10 mouse cellular contexts compared by ENCODE assay signal in the genomic region with DNA sequence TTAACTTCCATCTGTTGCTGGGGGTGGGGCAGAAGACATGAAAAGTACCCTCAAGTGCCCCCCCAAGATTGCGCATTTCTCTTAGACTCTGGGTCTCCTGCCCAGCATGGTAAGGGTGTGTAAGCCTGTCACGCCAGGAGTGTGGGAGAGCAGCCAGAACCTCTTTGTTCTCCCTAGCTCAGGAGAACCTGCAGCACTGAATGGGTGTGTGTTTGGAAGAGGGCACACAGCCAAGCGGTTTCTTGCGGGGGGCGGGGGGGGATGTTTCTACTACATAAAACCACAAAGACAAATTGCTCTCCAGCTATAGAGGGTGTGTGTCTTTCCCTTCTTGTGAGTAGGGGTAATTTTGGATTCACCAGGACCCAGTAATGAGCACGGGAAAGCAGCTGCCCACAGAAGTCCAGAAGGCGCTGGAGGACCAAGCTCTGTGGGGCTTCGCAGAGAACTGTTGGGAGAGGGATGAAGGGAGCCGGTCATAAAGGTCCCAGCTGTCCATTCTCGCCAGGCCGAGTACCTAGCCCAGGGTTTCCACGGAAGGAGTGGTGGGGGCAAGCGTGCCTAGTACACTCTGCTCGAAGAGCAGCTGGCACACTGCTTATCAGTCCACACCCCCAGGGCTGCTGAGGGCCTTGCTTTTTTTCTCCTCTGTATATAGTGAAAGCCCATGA. TPM values are rescaled to one million over a fixed set of nuclear protein-coding genes. Genes with fewer than 3 reads are reported as not detected.
DNase-seq lines count a peak whose midpoint lies in the region; ATAC-seq and TF ChIP-seq lines count a peak whose summit lies in the region.
"Had no signal": no experiment of that assay in that cellular context is flagged by ENCODE, and none has a peak within 500 bp of the region (broad histone marks: within the 10 kb centered on the region; RNA-seq: fewer than 3 reads in every experiment).

No protein-coding gene starts in this region.

- H3K4me3 ChIP-seq in thymus, adult 2 months (ENCODE audit: control insufficient read depth, insufficient read depth, low read length): no peak overlapping the region
- H3K4me3 ChIP-seq in hindbrain, postnatal 0 days (ENCODE audit: low read length): no peak overlapping the region
- H3K4me3 ChIP-seq: erythroblast, embryonic 14.5 days had no signal

- no peaks in the 10 kb centered on the region for H3K36me3 ChIP-seq in thymus, adult 2 months (ENCODE audit: control insufficient read depth, insufficient read depth, low read length)
- no peaks in the 10 kb centered on the region for H3K36me3 ChIP-seq in hindbrain, postnatal 0 days (ENCODE audit: insufficient read depth, low read length)

- DNase-seq in adrenal gland, postnatal 14 days: peak; percentile 41
- no peak for DNase-seq in adrenal gland, postnatal 4 days (ENCODE audit: low spot score in 2 of 2)
- no peak for DNase-seq in thymus, adult 2 months
- no peak for DNase-seq in thymus, adult 18-20 months
- DNase-seq in hindbrain, postnatal 0 days (ENCODE audit: low spot score): peak; percentile 79
- peak; percentile 87 for DNase-seq in lung, postnatal 36 days
- DNase-seq in embryo, embryonic 10.5 days (ENCODE audit: low spot score): no peak
- DNase-seq in B cell, adult 2 months: no peak

- peak overlapping the region; percentile 10; the same call in 1 of the 2 replicates for H3K27ac ChIP-seq in thymus, adult 2 months (ENCODE audit: control insufficient read depth, insufficient read depth, low read length)
- peak overlapping the region; percentile 57; the same call in 1 of the 2 replicates for H3K27ac ChIP-seq in hindbrain, postnatal 0 days

- TF ChIP-seq POLR2A in thymus, adult 2 months (IDR thresholded peaks at IDR 0.05; ENCODE audit: control insufficient read depth, extremely low read depth, insufficient read depth, low read length, poor library complexity): no peak

- peak overlapping the region; percentile 21; the same call in 1 of the 2 replicates for H3K4me2 ChIP-seq in hindbrain, postnatal 0 days (ENCODE audit: low read depth, low read length)

- H3K9me3 ChIP-seq in hindbrain, postnatal 0 days (ENCODE audit: low read length): no peaks in the 10 kb centered on the region

- ATAC-seq in hindbrain, postnatal 0 days: peak; percentile 46

- H3K9ac ChIP-seq in hindbrain, postnatal 0 days (replicated peaks; ENCODE audit: low read length): no peak overlapping the region

- H3K4me1 ChIP-seq in thymus, adult 2 months (replicated peaks; ENCODE audit: control insufficient read depth, insufficient read depth, low read length): peaks cover 70% of the 10 kb centered on the region
- H3K4me1 ChIP-seq in hindbrain, postnatal 0 days (ENCODE audit: insufficient read depth, low read length): peaks cover 32% of the 10 kb centered on the region

- WGBS in thymus, adult 2 months: 13% methylated on average over 14 of the region's 14 CpGs
- 20% methylated on average over 14 of the region's 14 CpGs for WGBS in hindbrain, postnatal 0 days

- H3K27me3 ChIP-seq in thymus, adult 2 months (ENCODE audit: control insufficient read depth, insufficient read depth, low read length): no peaks in the 10 kb centered on the region
- no peaks in the 10 kb centered on the region for H3K27me3 ChIP-seq in hindbrain, postnatal 0 days (ENCODE audit: insufficient read depth, low read length)

- TF ChIP-seq CTCF in thymus, adult 2 months (IDR thresholded peaks at IDR 0.05; ENCODE audit: borderline replicate concordance, control insufficient read depth, extremely low read depth, insufficient read depth, low read length, poor library complexity): no peak
- TF ChIP-seq CTCF in hindbrain, postnatal 0 days (IDR thresholded peaks at IDR 0.05; ENCODE audit: low read depth): no peak

RNA-seq across cellular contexts. Expression of a gene that starts 14.6 kb away (rescaled TPM):
- not detected in 2 replicates for total RNA-seq in adrenal gland, postnatal 14 days (2021)
- not detected for total RNA-seq in adrenal gland, postnatal 4 days (2021)
- polyA plus RNA-seq in thymus, adult 2 months (2012; rRNA removed): 0.54 and 0.78 TPM in 2 replicates
- total RNA-seq in hindbrain, postnatal 0 days (2014; rRNA removed): 0.14 TPM in 1 of 2 replicates, not detected in the other
- 0.46 and 0.48 TPM in 2 replicates for polyA plus RNA-seq in hindbrain, postnatal 0 days (2015; fragmentation: Nextera tagmentation; extraction: Ambion mirVana)
- polyA plus RNA-seq: erythroblast, embryonic 14.5 days had no signal

RNA-seq across cellular contexts. Expression of a gene that starts 17.5 kb away (rescaled TPM):
- 36.7 and 58.2 TPM in 2 replicates for total RNA-seq in adrenal gland, postnatal 14 days (2021)
- total RNA-seq in adrenal gland, postnatal 4 days (2021): 10 to 100 TPM; 25.6 to 27.8 TPM
- 432 and 481 TPM in 2 replicates for polyA plus RNA-seq in thymus, adult 2 months (2012; rRNA removed)
- 11.2 and 26.1 TPM in 2 replicates for total RNA-seq in hindbrain, postnatal 0 days (2014; rRNA removed)
- 13.2 and 14.8 TPM in 2 replicates for polyA plus RNA-seq in hindbrain, postnatal 0 days (2015; fragmentation: Nextera tagmentation; extraction: Ambion mirVana)

RNA-seq across cellular contexts. Expression of a gene that starts 59.3 kb away (rescaled TPM):
- 13.9 and 15.3 TPM in 2 replicates for total RNA-seq in adrenal gland, postnatal 14 days (2021)
- total RNA-seq in adrenal gland, postnatal 4 days (2021): 10 to 100 TPM; 18.5 to 28.1 TPM
- 3.5 and 4.4 TPM in 2 replicates for polyA plus RNA-seq in thymus, adult 2 months (2012; rRNA removed)
- 10.6 and 16.3 TPM in 2 replicates for total RNA-seq in hindbrain, postnatal 0 days (2014; rRNA removed)
- 17.0 and 21.8 TPM in 2 replicates for polyA plus RNA-seq in hindbrain, postnatal 0 days (2015; fragmentation: Nextera tagmentation; extraction: Ambion mirVana)
- total RNA-seq: CH12.LX had no signal
- polyA plus RNA-seq: erythroblast, embryonic 14.5 days had no signal

Comparison
In these comparisons a context has a peak if more than half of its experiments do, and no peak if none do; other contexts are left out.
1. DNase-seq: peak in adrenal gland, postnatal 14 days (single experiment), hindbrain, postnatal 0 days (single experiment) and lung, postnatal 36 days (single experiment); none in adrenal gland, postnatal 4 days (0 of 2), thymus, adult 2 months (single experiment), thymus, adult 18-20 months (0 of 2), embryo, embryonic 10.5 days (single experiment) and B cell, adult 2 months (0 of 2).